Mouse (Mus musculus) forebrain, embryonic 11.5 days (tissue): ENCODE measurements at regions not wholly inside any gene's neighbourhood (a gene's known extent, or its start where the extent isn't known, plus 50 kb on each side); places are given as distances from the start of the nearest gene placed in this dataset.

Source experiments
- ATAC-seq: fragments of 200-750 bp; cut with Nextera tagmentation; replicated peaks from 2 replicates; pipeline ENCODE4 v1.8.0; 2017; ENCODE audit warnings: moderate TSS enrichment; ENCODE audit not compliant: low FRiP score
- DNase-seq: peaks from one replicate; pipeline ENCODE4 v3.0.0-alpha.2; 2017; ENCODE audit warnings: low spot score
- H3K27ac ChIP-seq: fragments of 300-500 bp; sonication (generic); 2 replicates; pipeline ENCODE4 v1.5.1; 2014; ENCODE audit warnings: low read depth, low read length
- H3K27me3 ChIP-seq: fragments of 300-500 bp; sonication (generic); 2 replicates; pipeline ENCODE4 v1.6.1; 2014; ENCODE audit warnings: mild to moderate bottlenecking, low read length, mixed read lengths; ENCODE audit not compliant: control insufficient read depth, insufficient read depth
- H3K36me3 ChIP-seq: fragments of 300-500 bp; sonication (generic); 2 replicates; pipeline ENCODE4 v1.6.1; 2014; ENCODE audit warnings: mild to moderate bottlenecking, low read length, moderate library complexity, mixed read lengths; ENCODE audit not compliant: control insufficient read depth, insufficient read depth
- H3K4me1 ChIP-seq: fragments of 300-500 bp; sonication (generic); replicated peaks from 2 replicates; pipeline ENCODE4 v1.6.1; 2014; ENCODE audit warnings: low read length, mixed read lengths; ENCODE audit not compliant: control insufficient read depth, insufficient read depth
- H3K4me2 ChIP-seq: fragments of 300-500 bp; sonication (generic); 2 replicates; pipeline ENCODE4 v1.6.1; 2014; ENCODE audit warnings: low read depth, mild to moderate bottlenecking, low read length, moderate library complexity, mixed read lengths; ENCODE audit not compliant: severe bottlenecking
- H3K4me3 ChIP-seq: fragments of 300-500 bp; sonication (generic); 2 replicates; pipeline ENCODE4 v1.5.1; 2014; ENCODE audit warnings: low read depth, low read length
- H3K9ac ChIP-seq: fragments of 300-500 bp; sonication (generic); 2 replicates; pipeline ENCODE4 v1.6.1; 2014; ENCODE audit warnings: low read length
- H3K9me3 ChIP-seq: fragments of 300-500 bp; sonication (generic); 2 replicates; pipeline ENCODE4 v1.6.1; 2016; ENCODE audit warnings: low read length, mixed read lengths; ENCODE audit not compliant: control insufficient read depth
- WGBS: fragments of 180-500 bp; shearing (Covaris S2); extraction: QIAGEN DNeasy Blood & Tissue Kit; methylation state at CpG from one replicate; pipeline ENCODE4 v1.1.7; 2014; 5-methylcytosine and 5-hydroxymethylcytosine counted together

DNA sequence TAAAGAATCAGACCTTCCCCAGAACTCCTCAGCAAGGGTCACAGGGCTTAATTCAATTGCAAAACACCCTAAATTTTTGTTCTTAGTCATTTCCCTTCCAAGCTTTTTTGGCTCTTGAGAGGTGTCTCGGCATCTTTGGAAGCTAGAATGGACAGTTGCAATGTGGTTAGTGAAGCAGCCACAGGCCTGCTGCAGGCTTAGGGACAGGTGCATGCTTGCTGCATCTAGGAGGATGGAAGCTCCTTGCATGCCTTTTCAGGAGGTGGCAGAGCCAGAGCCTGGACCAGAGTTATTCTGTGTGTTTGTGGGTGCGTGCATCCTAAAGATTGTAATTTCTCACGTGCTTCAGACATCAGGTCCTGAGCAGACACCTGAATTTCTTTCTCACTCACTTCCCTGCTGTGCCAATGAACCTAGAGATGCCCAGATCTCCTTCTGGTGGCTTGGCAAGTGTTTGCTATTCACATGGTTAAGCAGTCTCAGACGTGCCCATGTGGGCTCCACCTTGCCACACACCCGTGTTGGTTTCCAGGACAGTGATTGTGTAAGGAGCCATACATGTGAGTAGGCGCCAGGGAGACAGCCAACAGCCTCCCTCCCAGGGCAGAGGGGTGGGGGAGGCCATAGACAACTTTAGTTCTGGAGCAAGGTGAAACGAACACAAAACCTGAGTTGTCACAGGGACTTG is 246.3 kb upstream of the Maf start:
- ATAC-seq: no peak
- no peak overlapping the region for H3K9ac ChIP-seq
- no peak overlapping the region for H3K4me3 ChIP-seq
- DNase-seq: no peak
- no peak overlapping the region for H3K4me2 ChIP-seq
- WGBS: 88% methylated on average over 7 of the region's 7 CpGs
- H3K4me1 ChIP-seq: no peaks in the 10 kb centered on the region
- H3K27ac ChIP-seq: no peak overlapping the region
- H3K9me3 ChIP-seq: no peaks in the 10 kb centered on the region
- no peaks in the 10 kb centered on the region for H3K27me3 ChIP-seq
- no peaks in the 10 kb centered on the region for H3K36me3 ChIP-seq

DNA sequence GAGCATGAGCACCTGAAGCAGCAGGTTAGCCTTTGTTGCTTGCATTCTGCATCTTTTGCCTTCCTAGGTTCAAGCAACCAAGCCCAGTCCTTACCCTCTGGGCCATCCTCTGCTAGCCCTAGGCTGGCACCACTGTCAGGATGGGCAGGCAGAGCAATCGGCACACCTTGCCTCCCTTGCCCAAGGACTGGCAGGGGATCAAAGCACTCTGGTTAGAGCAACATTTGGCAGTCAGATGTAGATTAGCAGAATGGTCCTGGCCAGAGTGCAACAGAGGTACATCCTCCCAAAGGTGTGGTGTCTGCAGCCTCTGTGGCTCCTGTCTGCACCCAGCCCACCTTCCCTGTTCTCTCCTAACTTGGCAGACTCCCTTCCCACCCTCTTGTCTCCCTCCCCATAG is 244.9 kb upstream of the Maf start:
- WGBS: 95% methylated on average over 1 of the region's 1 CpGs
- DNase-seq: no peak
- Histone ChIP-seq H3K9ac (no peak overlapping the region), H3K4me1 (no peaks in the 10 kb centered on the region), H3K36me3 (no peaks in the 10 kb centered on the region), H3K27me3 (no peaks in the 10 kb centered on the region), H3K27ac (no peak overlapping the region), H3K4me3 (no peak overlapping the region), H3K9me3 (no peaks in the 10 kb centered on the region), H3K4me2 (no peak overlapping the region)
- ATAC-seq: no peak

DNA sequence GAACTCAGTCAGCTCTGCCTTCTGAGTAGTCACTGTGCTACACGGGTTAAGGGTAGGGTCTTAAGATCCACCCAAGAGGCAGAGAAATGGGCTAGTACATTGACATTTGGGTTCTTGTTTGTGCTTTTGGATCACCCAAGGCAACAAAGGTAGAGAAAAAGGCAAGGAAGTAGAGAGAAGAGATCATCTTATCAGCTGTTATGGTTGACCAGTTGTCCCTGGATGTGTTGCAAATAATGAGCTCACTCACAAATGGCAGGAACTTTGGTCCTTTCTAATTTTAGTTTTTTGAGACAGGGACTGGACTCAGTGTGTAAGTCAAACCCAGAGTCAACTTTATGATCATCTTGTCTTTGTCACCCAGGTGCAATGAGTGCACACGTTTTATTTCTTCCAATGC is 241.3 kb upstream of the Maf start:
- no peaks in the 10 kb centered on the region for H3K9me3 ChIP-seq
- H3K9ac ChIP-seq: no peak overlapping the region
- 91% methylated on average over 2 of the region's 2 CpGs for WGBS
- ATAC-seq (no peak), DNase-seq (no peak)
- H3K36me3 ChIP-seq: no peaks in the 10 kb centered on the region
- no peaks in the 10 kb centered on the region for H3K27me3 ChIP-seq
- H3K27ac ChIP-seq: no peak overlapping the region
- H3K4me3 ChIP-seq: no peak overlapping the region
- no peaks in the 10 kb centered on the region for H3K4me1 ChIP-seq
- no peak overlapping the region for H3K4me2 ChIP-seq

DNA sequence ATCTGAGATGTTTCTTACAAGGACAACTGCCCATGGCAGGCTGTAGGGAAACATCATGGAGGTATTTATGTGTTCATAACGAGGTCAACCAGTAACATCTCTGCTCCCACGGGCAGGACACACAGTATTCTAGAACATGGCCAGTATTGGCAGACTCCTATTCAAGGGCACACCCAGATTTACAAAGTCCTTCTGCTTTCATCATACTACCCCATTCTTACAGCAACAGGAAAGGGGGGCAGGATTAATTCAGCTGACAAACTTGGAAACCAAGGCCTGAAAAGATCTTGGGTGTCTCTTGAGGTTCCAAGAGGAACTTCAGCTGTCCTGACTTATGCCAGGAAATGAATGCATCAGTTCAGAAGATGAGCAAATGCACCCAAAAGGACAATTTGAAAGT is 240.4 kb upstream of the Maf start:
- no peaks in the 10 kb centered on the region for H3K9me3 ChIP-seq
- DNase-seq (no peak), ATAC-seq (no peak)
- H3K4me3 ChIP-seq: no peak overlapping the region
- no peaks in the 10 kb centered on the region for H3K27me3 ChIP-seq
- no peak overlapping the region for H3K27ac ChIP-seq
- no peaks in the 10 kb centered on the region for H3K4me1 ChIP-seq
- no peak overlapping the region for H3K9ac ChIP-seq
- WGBS: 81% methylated on average over 2 of the region's 2 CpGs
- no peaks in the 10 kb centered on the region for H3K36me3 ChIP-seq
- no peak overlapping the region for H3K4me2 ChIP-seq

DNA sequence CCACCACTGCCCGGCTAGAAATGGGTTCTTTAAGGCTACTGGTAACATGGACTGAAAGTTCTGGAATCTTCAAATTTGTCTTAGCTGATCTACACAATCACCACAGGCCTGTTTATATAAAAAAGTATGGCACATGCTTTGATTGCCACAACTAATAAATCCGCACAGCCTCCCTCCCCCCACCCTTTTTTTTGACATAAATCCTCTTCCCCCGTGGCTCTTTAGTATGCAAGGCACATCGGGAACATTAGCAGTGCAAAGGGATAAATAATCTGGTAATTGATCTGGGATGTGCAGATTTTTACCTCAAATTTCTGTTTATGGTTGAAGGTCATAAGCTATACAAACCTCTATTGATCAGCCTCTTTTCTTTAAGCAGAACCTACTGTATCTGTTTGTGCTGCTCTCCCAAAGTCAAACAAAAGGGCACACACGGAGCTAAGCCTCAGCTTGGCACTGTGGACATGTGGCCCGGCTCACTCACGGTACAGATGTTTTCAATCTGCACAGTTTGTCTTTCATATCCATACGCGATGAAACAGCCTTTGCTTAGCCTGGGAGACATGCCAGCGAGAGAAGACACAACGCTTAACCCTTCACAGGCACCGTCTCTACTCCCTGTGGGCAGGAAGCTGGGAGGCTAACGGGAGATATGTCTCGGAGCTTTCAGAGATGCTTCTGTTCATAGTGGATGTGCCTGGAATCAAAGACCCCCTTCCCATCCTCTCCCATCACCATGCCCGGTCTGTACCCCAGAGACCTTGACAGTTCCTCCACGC is 235.3 kb upstream of the Maf start:
- ATAC-seq: no peak

DNA sequence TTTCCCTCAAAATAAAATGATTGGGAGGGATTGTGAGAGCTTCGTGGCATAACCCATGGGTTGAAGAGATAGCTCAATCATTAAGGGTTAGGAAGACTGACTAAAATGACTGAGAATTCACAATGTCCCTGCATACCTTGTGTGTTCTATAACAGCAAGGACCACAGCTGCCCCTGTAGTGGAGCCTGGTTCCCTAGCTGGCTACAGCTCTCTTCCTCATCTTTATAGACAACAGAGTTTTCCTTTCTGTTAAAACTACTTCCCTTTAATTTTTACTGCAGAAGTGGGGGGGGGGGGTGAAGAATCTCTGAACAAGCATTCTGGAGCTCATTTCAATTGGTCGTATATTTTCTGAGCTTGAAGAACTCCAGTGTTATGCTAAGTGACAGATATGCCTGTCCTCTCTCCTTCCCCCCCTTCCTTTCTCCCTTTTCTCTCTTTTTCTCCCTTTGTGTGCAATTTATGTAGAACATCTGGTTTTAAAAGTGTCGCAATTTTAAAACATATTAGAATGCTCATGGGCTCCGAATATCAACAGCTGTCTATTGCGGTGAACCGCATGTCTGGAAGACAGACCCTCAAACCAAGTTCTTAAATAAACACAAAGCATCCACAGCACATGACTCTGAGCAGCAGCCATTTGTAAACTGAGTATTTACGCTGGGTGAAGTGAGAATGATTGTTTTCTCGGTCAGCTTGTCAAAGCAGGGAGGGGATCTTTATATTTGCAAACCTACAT is 222.0 kb upstream of the Maf start:
- DNase-seq (no peak), ATAC-seq (no peak)
- H3K27ac ChIP-seq: no peak overlapping the region
- no peak overlapping the region for H3K4me2 ChIP-seq
- no peaks in the 10 kb centered on the region for H3K27me3 ChIP-seq
- H3K4me1 ChIP-seq: no peaks in the 10 kb centered on the region
- no peak overlapping the region for H3K4me3 ChIP-seq
- no peak overlapping the region for H3K9ac ChIP-seq
- no peaks in the 10 kb centered on the region for H3K36me3 ChIP-seq
- H3K9me3 ChIP-seq: no peaks in the 10 kb centered on the region
- WGBS: 84% methylated on average over 8 of the region's 8 CpGs

More for the DNA sequence above, 235.3 kb upstream of the Maf start:
- peak; percentile 53 for DNase-seq
- 63% methylated on average over 16 of the region's 16 CpGs for WGBS
- Histone ChIP-seq H3K36me3 (no peaks in the 10 kb centered on the region), H3K4me2 (no peak overlapping the region), H3K4me3 (no peak overlapping the region), H3K27me3 (no peaks in the 10 kb centered on the region), H3K9ac (peak overlapping the region; percentile 6; the same call in 1 of the 2 replicates), H3K9me3 (no peaks in the 10 kb centered on the region), H3K27ac (no peak overlapping the region), H3K4me1 (no peaks in the 10 kb centered on the region)

DNA sequence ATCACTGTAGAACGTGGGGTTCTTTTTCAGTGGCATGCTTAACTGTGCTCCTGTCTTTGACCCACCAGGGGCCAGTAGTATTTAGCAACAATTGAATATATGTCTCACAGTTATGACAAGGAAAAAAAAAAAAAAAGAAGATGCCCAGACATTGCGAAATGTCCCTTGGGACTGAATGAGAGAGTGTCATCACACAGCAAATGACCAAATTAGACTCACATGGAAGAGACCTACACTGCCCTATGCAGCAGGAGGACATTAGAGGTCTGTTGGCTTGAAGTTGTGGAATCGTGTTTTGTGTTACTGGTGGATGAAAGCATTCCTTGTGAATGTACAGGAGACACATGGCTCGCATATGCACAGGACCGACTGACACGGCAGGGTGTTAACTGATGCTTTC is 214.3 kb upstream of the Maf start:
- H3K4me2 ChIP-seq: no peak overlapping the region
- no peaks in the 10 kb centered on the region for H3K4me1 ChIP-seq
- H3K36me3 ChIP-seq: no peaks in the 10 kb centered on the region
- ATAC-seq (no peak), DNase-seq (no peak)
- no peak overlapping the region for H3K4me3 ChIP-seq
- no peak overlapping the region for H3K9ac ChIP-seq
- H3K27ac ChIP-seq: no peak overlapping the region
- WGBS: 84% methylated on average over 6 of the region's 6 CpGs
- no peaks in the 10 kb centered on the region for H3K27me3 ChIP-seq
- no peaks in the 10 kb centered on the region for H3K9me3 ChIP-seq

DNA sequence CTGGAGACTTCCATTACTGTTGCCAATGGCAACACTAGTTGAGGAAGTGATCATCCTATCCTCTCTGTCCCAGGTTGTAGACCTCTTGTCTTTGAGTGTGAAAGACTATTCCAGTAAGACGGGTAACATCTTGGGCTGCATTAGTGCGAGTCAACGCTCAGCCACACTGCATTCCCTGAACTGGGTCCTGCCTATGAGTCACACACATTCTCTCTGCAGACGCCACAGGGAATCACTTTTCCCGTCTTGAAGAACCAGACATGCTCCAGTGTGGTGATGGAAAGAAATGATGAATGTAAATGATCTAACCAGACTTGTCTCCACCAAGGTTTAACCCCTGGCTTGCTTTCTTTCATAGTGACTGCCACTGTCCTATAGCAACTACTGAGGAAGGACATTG is 199.1 kb upstream of the Maf start:
- no peaks in the 10 kb centered on the region for H3K27me3 ChIP-seq
- H3K36me3 ChIP-seq: no peaks in the 10 kb centered on the region
- WGBS: 91% methylated on average over 5 of the region's 5 CpGs
- no peak overlapping the region for H3K9ac ChIP-seq
- no peaks in the 10 kb centered on the region for H3K4me1 ChIP-seq
- no peaks in the 10 kb centered on the region for H3K9me3 ChIP-seq
- H3K27ac ChIP-seq: no peak overlapping the region
- DNase-seq (no peak), ATAC-seq (no peak)
- H3K4me3 ChIP-seq: no peak overlapping the region
- no peak overlapping the region for H3K4me2 ChIP-seq
